Mouse (Mus musculus) heart, postnatal 0 days (tissue): ENCODE results near the gene Slc36a3.

ENCODE experiments used
- CTCF ChIP-seq: IDR thresholded peaks from 2 replicates; pipeline ENCODE4 v1.5.1; 2016; ENCODE audit warnings: antibody characterized with exemption, control low read depth, low read depth
- EP300 ChIP-seq: IDR thresholded peaks from 2 replicates; pipeline ENCODE4 v1.6.1; 2016; ENCODE audit warnings: antibody characterized with exemption, low read depth

DNA sequence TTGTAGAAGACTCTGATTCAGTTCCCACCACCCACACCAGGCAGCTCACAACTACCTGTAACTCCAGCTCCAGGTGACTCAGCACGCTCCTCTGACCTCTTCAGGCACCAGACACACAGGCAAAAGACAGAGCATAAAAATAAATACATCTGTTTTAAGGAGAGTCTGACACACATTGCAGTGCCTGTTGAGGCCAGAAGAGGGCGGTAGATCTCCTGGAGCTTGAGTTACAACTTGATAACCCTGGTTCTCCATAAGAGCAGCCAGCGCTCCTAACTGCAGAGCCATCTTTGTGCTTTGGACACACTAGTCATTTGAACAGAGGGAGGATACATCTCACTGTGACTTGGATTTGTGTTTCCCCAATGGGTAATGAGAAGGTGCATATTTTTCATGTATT is 13.2 kb upstream of the Slc36a3 start:
- TF ChIP-seq CTCF: peak; percentile 63
- TF ChIP-seq EP300: no peak
